Mouse (Mus musculus) layer of hippocampus, postnatal 10 days (tissue): ENCODE results near the gene Tom1l2. TPM values are rescaled to one million over a fixed set of nuclear protein-coding genes. Genes with fewer than 3 reads are reported as not detected.
A peak's percentile ranks its signal among the peaks of the same experiment; 100 is the strongest.

Experiments used
- DNase-seq, 2 experiments: peaks; one replicate each; pipeline ENCODE4 v3.0.0; 2021; ENCODE audit warnings: low spot score in 2 of 2
- total RNA-seq, 2 experiments: library from RNA; stranded (reverse); gene quantifications; 2 replicates each; pipeline ENCODE4 v1.2.3; 2021

Gene Tom1l2
- total RNA-seq, 2 experiments from 2014 or later = 112 to 114 TPM

GRCm38 (mm10) chr11:60307375-60307825 lies 45.3 kb downstream of the Tom1l2 start:
- DNase-seq = no peak

- peak in 1 of 2 experiments; percentile 52 for DNase-seq
Measured at GRCm38 (mm10) chr11:60306834-60307233, 45.9 kb downstream of the Tom1l2 start.

- no peak for DNase-seq
Measured at GRCm38 (mm10) chr11:60305611-60306010, 47.1 kb downstream of the Tom1l2 start.

- DNase-seq = no peak
Measured at GRCm38 (mm10) chr11:60303497-60303896, 49.2 kb downstream of the Tom1l2 start.

GRCm38 (mm10) chr11:60302354-60303083 lies 50.2 kb downstream of the Tom1l2 start:
- no peak for DNase-seq

- no peak for DNase-seq
Measured at GRCm38 (mm10) chr11:60301588-60302208, 51.0 kb downstream of the Tom1l2 start.

GRCm38 (mm10) chr11:60300318-60300717 lies 52.4 kb downstream of the Tom1l2 start:
- no peak for DNase-seq

- DNase-seq = no peak
Measured at GRCm38 (mm10) chr11:60297772-60298171, 54.9 kb downstream of the Tom1l2 start.

- no peak for DNase-seq
Measured at GRCm38 (mm10) chr11:60294630-60295313, 57.9 kb downstream of the Tom1l2 start.

- DNase-seq = peak in 1 of 2 experiments; percentile 56
Measured at GRCm38 (mm10) chr11:60293683-60294629, 58.7 kb downstream of the Tom1l2 start.

- DNase-seq = peak; percentile 62 to 72
Measured at GRCm38 (mm10) chr11:60292718-60293117, 60.0 kb downstream of the Tom1l2 start.

GRCm38 (mm10) chr11:60288980-60289379 lies 63.7 kb downstream of the Tom1l2 start:
- no peak for DNase-seq

- DNase-seq = no peak
Measured at GRCm38 (mm10) chr11:60286311-60286710, 66.4 kb downstream of the Tom1l2 start.

GRCm38 (mm10) chr11:60280429-60281414 lies 72.0 kb downstream of the Tom1l2 start:
- DNase-seq = no peak

GRCm38 (mm10) chr11:60279483-60279882 lies 73.2 kb downstream of the Tom1l2 start:
- DNase-seq = no peak

- DNase-seq = no peak
Measured at GRCm38 (mm10) chr11:60277771-60278170, 74.9 kb downstream of the Tom1l2 start.

GRCm38 (mm10) chr11:60277164-60277740 lies 75.5 kb downstream of the Tom1l2 start:
- no peak for DNase-seq

- no peak for DNase-seq
Measured at GRCm38 (mm10) chr11:60276408-60277093, 76.2 kb downstream of the Tom1l2 start.
